Mouse (Mus musculus) kidney, postnatal 14 days (tissue): ENCODE measurements around the gene Prr23a1.

Experiments
- DNase-seq: peaks from one replicate; pipeline ENCODE4 v3.0.0; 2022; ENCODE audit warnings: mixed read lengths

Gene Prr23a1

GRCm38 (mm10) chr9:98842117-98842516 is at the start of gene Prr23a1:
Gene Prr23a1 (plus strand): TSS chr9:98842503.
- DNase-seq, result no peak

GRCm38 (mm10) chr9:98799021-98799420 is 43.3 kb upstream of the Prr23a1 start:
- no peak for DNase-seq

DNA sequence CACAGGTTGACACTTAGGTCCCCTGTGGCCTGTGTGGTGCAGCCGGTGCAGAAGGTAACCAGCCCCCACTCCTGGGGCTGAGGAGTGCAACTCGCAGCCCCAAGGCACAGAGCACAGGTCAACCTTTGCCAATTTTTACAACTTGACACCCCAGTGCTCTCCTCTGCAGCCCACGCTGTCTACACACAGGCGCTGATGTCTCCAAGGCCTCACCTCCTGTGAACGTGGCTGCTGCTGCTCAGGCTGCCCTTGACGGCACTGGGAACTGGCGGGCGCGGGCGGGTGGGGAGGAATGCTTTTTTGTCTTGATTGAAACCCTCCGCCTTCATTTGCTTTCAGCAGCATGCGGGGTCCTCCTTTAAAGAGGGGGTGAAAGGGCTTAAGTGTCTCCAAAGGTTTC is 38.3 kb upstream of the Prr23a1 start:
- DNase-seq, result no peak

DNA sequence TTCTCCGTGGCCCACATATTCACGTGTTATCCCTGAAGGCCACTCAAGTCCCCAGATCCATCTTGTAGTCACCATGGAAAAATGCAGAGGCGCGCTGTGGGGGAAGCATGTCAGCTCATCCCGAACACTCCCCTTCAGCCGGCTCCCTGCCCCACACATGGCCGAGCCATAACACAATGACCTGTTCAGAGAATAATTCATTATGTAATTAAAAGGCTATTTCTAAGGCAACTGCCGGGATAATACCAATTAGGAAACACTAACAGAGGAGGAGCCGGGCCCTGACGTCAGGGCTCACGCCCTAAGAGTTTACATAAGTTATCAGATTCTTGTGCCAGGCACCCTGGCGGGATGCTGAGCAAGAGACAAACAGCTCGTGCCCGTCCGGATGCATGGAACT is 36.8 kb upstream of the Prr23a1 start:
- no peak for DNase-seq

GRCm38 (mm10) chr9:98805934-98806333 is 36.4 kb upstream of the Prr23a1 start:
- no peak for DNase-seq

- no peak for DNase-seq
These were observed 34.7 kb upstream of the Prr23a1 start for GRCm38 (mm10) chr9:98807631-98808030.

GRCm38 (mm10) chr9:98809526-98809925 is 32.8 kb upstream of the Prr23a1 start:
- peak; percentile 54 for DNase-seq

GRCm38 (mm10) chr9:98816066-98816465 is 26.2 kb upstream of the Prr23a1 start:
- DNase-seq, result no peak

GRCm38 (mm10) chr9:98817592-98817991 is 24.7 kb upstream of the Prr23a1 start:
- DNase-seq, result no peak

DNA sequence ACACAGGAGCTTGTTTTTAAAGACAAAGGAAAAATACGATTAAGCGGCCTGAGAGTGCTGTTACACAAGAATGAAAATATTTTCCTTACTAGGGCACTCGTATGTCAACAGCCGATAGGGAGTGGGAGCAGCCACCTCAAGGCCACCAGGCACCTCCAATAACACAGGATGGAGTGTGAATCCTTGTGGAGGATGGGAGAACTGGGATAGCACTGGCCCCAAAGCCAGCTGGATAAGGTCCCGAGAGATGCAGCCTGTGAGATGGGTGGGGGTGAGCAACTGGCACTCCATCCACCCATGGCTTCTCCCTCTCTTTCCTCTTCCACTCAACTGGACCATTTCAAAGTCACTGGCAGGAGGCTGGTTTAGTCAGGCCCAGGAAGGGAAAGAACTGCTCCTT is 23.3 kb upstream of the Prr23a1 start:
- no peak for DNase-seq

GRCm38 (mm10) chr9:98819481-98819880 is 22.8 kb upstream of the Prr23a1 start:
- no peak for DNase-seq

DNA sequence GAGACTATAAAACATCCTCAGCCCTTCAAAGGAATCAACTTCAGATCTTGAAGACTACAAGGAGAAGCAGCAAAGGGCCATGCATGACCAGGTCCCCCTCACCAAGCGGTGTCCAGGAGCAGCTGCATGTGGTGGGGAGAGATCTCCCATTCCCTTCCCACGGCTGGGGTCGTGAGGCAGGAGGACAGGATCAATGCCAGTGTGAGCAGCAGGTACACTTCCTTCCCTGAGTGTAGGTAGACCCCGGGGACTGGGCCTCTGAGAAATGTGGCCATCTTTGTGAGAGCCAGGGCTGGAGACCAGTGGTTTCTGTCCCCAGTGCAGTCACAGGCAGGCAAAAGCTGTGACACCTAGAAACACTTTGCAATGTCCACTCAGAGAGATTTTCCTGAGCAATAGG is 21.8 kb upstream of the Prr23a1 start:
- DNase-seq, result no peak

DNA sequence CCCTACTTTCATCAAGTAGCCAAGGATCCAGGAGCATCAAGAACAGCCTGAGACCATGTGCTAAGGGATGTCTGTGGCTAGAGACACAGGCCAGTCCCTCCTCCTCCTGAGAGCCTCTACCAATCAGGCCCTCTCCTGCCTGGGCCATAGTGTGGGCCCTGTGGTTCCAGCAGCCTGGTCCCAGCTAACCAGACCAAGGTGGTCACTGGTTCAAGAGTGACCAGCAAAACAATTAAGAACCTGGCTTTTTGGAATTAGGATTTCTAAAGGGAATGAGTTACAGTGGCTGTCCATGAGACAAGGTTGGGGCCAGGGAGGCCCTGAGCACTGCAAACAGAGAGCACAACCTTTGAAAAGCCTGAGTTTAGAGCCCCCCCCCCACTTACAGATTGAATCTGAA is 21.2 kb upstream of the Prr23a1 start:
- DNase-seq, result no peak

GRCm38 (mm10) chr9:98823805-98824204 is 18.5 kb upstream of the Prr23a1 start:
- DNase-seq, result no peak

- no peak for DNase-seq
These were observed 12.8 kb upstream of the Prr23a1 start for GRCm38 (mm10) chr9:98829508-98829907.

DNA sequence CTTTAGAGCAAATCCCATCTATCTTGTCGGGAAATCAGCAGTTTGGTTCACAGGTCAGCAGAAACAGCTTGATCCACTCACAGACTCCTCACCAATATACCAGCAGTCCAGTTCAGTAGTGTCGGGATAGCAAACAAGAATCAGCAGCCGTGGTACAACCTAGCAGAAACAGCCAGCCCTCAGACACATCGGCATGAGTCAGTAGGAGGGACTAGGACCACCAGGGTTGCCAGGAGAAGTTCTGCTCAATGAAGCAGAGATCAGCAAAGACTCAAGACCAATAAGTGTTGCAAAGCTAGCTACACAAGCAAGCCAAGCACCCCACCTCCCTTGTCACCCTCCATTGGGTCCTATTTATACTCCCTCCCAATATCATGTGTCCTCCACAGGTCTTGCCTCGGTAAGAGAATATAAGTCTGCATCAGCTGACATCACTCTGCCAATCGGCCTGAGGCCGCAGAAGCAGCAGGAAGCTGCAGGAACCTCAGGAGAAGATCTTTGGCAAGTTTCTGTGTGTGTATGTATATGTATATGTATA is 4.7 kb upstream of the Prr23a1 start:
- DNase-seq, result no peak

DNA sequence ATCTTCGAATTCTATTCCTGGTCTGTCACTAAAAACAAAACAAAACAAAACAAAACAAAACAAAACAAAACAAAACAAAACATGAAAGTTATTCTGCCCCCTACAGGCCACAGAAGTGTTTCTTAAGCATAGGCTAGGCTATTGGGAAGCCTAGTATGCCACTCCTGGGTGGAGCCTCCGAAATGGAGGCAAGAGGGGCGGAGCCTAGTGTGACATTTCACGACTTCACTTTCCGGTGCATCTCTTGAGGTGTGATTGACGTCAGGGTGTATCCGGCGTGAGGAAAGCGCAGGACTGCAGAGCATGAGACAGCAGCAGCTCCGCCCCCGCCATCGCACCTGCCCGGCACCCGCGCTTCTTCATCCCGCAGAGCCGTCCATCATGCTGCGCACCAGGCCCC is 13.9 kb downstream of the Prr23a1 start, which contains the start of gene Prr23a2:
Prr23a2 (plus strand) TSS at position 285 of the 400 bp plus-strand sequence.
- DNase-seq, result no peak

DNA sequence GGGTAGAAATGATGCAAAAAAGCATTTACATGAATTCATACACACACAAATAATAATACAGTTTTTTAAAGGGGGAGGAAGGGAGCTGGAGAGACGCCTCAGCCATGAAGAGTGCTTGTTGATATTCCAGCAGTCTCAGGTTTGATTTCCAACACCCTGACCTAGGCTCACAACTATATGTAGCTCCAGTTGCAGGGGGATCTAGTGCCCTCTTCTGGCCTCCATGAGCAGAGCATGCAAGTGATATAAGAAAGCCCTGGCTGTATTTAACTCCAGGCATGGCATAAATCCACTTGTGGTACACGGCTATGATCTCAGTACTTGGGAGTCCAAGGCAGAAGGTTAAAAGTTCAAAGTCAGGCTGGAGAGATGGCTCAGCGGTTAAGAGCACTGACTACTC is 21.2 kb downstream of the Prr23a1 start:
- DNase-seq, result no peak

DNA sequence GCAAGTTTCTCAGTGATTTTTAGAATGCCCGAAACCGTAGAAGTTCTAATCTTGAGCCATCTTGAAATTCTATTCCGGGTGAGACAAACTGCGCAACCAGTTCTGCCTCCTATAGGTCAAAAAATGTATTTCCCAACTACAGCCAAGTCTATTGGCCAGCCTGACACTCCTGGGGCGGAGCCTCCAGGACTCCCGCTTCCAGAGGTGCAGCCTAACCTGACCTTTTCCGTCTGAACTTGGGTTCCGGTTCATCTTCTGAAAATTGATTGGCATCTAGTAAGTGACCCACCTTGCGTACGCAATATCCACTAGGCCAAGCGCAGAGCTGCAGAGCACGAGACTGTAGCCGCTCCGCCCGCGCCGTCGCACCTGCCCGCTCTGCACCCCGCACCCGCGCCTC is 22.3 kb downstream of the Prr23a1 start, which contains the start of gene Prr23a3:
Prr23a3 (plus strand) TSS at position 197 of the 400 bp plus-strand sequence.
- no peak for DNase-seq
